In genomic region chr1:176980140-176980539, GRCm38 (mm10) we compare ENCODE assay signal across 22 mouse cellular contexts.
DNase-seq lines count a peak whose midpoint lies in the region; ATAC-seq and TF ChIP-seq lines count a peak whose summit lies in the region.
"Had no signal": no experiment of that assay in that cellular context is flagged by ENCODE, and none has a peak within 500 bp of the region (broad histone marks: within the 10 kb centered on the region; RNA-seq: fewer than 3 reads in every experiment).

No protein-coding gene starts in this region.

- TF ChIP-seq POLR2A in brain, embryonic 14.5 days (IDR thresholded peaks at IDR 0.05; ENCODE audit: borderline replicate concordance, extremely low read depth, insufficient read depth, insufficient read length, poor library complexity, severe bottlenecking), result no peak

- no peaks in the 10 kb centered on the region for H3K9me3 ChIP-seq in midbrain, embryonic 10.5 days (replicated peaks)
- no peaks in the 10 kb centered on the region for H3K9me3 ChIP-seq in midbrain, embryonic 13.5 days
- H3K9me3 ChIP-seq: embryonic facial prominence, embryonic 12.5 days; heart, embryonic 13.5 days; hindbrain, embryonic 13.5 days; limb, embryonic 12.5 days; liver, embryonic 13.5 days; stomach, embryonic 15.5 days had no signal

- H3K9ac ChIP-seq in midbrain, embryonic 13.5 days (replicated peaks), result no peak overlapping the region
- H3K9ac ChIP-seq: embryonic facial prominence, embryonic 12.5 days; heart, embryonic 13.5 days; hindbrain, embryonic 13.5 days; limb, embryonic 12.5 days; liver, embryonic 13.5 days; lung, embryonic 14.5 days; stomach, embryonic 15.5 days had no signal

- H3K27me3 ChIP-seq in midbrain, embryonic 10.5 days (ENCODE audit: low read depth, poor library complexity, severe bottlenecking), result no peaks in the 10 kb centered on the region
- H3K27me3 ChIP-seq in midbrain, embryonic 13.5 days, result no peaks in the 10 kb centered on the region
- H3K27me3 ChIP-seq: embryonic facial prominence, embryonic 12.5 days; heart, embryonic 13.5 days; hindbrain, embryonic 13.5 days; limb, embryonic 12.5 days; liver, embryonic 13.5 days; stomach, embryonic 15.5 days had no signal

- WGBS in midbrain, embryonic 10.5 days, result 88% methylated on average over 5 of the region's 5 CpGs
- WGBS in midbrain, embryonic 13.5 days, result 77% methylated on average over 5 of the region's 5 CpGs

- no peaks in the 10 kb centered on the region for H3K36me3 ChIP-seq in midbrain, embryonic 10.5 days
- no peaks in the 10 kb centered on the region for H3K36me3 ChIP-seq in midbrain, embryonic 13.5 days
- H3K36me3 ChIP-seq: embryonic facial prominence, embryonic 12.5 days; heart, embryonic 13.5 days; hindbrain, embryonic 13.5 days; limb, embryonic 12.5 days; liver, embryonic 13.5 days; stomach, embryonic 15.5 days had no signal

- no peak overlapping the region for H3K4me2 ChIP-seq in midbrain, embryonic 13.5 days (replicated peaks)
- H3K4me2 ChIP-seq: embryonic facial prominence, embryonic 12.5 days; heart, embryonic 13.5 days; hindbrain, embryonic 13.5 days; limb, embryonic 12.5 days; liver, embryonic 13.5 days; lung, embryonic 14.5 days; stomach, embryonic 15.5 days had no signal

- H3K4me3 ChIP-seq in midbrain, embryonic 10.5 days, result no peak overlapping the region
- no peak overlapping the region for H3K4me3 ChIP-seq in midbrain, embryonic 13.5 days (replicated peaks)
- H3K4me3 ChIP-seq: embryonic facial prominence, embryonic 12.5 days; erythroblast, embryonic 14.5 days; heart, embryonic 13.5 days; hindbrain, embryonic 13.5 days; limb, embryonic 12.5 days; liver, embryonic 13.5 days; stomach, embryonic 15.5 days had no signal

- H3K27ac ChIP-seq in midbrain, embryonic 10.5 days (replicated peaks), result peak overlapping the region; percentile 52; the same call in 1 of the 2 replicates
- H3K27ac ChIP-seq in midbrain, embryonic 13.5 days, result no peak overlapping the region
- H3K27ac ChIP-seq: embryonic facial prominence, embryonic 12.5 days; heart, embryonic 13.5 days; hindbrain, embryonic 13.5 days; limb, embryonic 12.5 days; liver, embryonic 13.5 days; stomach, embryonic 15.5 days had no signal

- peak; percentile 84 for ATAC-seq in frontal cortex, adult (ENCODE audit: low TSS enrichment)
- no peak for ATAC-seq in midbrain, embryonic 13.5 days

- no peak for TF ChIP-seq CTCF in brain, embryonic 14.5 days (IDR thresholded peaks at IDR 0.05; ENCODE audit: borderline replicate concordance, extremely low read depth, insufficient read depth, insufficient read length)

- intact Hi-C loops in left cerebral cortex, postnatal 14 days (cut with DNase I), result loop anchor here (10.0 kb wide), 1 partner anchor 95 kb away; no protein-coding TSS in a partner anchor

- H3K4me1 ChIP-seq in midbrain, embryonic 10.5 days, result peaks cover 42% of the 10 kb centered on the region
- H3K4me1 ChIP-seq in midbrain, embryonic 13.5 days (replicated peaks), result peaks cover 10% of the 10 kb centered on the region; the same call in 1 of the 2 replicates
- H3K4me1 ChIP-seq: liver, embryonic 13.5 days had no signal

- no peak for DNase-seq in frontal cortex, postnatal 10 days (ENCODE audit: low spot score in 2 of 2)
- no peak for DNase-seq in midbrain, embryonic 10.5 days (ENCODE audit: low spot score)
- peak; percentile 51 for DNase-seq in brain, embryonic 14.5 days (ENCODE audit: low read depth)
- DNase-seq in left cerebral cortex, postnatal 14 days (ENCODE audit: low spot score in 2 of 2), result peak; percentile 35 to 78
- DNase-seq in cerebellum, postnatal 25 days, result no peak
- DNase-seq: B cell, adult 2 months; cerebellum, adult 8-10 months; kidney, adult 8-10 months; kidney, postnatal 14 days; liver, embryonic 13.5 days; lung, embryonic 14.5 days; lung, postnatal 36 days; spleen, adult 18-20 months; thymus, adult 2 months had no signal

Comparison
In these comparisons a context has a peak if more than half of its experiments do, and no peak if none do; other contexts are left out.
1. DNase-seq: peak in brain, embryonic 14.5 days (single experiment) and left cerebral cortex, postnatal 14 days (2 of 2); none in frontal cortex, postnatal 10 days (0 of 2), midbrain, embryonic 10.5 days (single experiment) and cerebellum, postnatal 25 days (0 of 2).